Mouse (Mus musculus) frontal cortex, postnatal 14 days (tissue): ENCODE data around the gene Bhlha15.

Source experiments
- DNase-seq, 2 experiments: peaks; one replicate each; pipeline ENCODE4 v3.0.0; 2022; ENCODE audit warnings: low spot score in 2 of 2

Bhlha15 gene

DNA sequence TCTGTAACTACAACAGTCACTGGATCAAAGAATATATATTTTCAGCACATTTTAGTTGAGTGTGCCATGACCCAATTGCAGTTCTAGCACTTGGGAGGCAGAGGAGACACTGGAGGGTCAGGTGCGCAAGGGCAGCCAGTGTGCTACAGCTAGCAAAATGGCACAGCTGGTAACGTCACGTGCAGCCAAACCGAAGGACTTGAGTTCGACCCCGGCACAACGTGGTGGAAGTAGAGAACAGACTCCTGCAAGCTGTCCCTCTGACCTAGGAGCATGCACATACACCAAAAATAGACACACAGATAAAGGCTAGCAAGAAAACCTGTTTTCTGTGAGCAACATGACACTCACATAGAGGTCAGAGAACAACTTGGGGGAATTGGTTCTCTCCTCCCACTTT, 759 bp upstream of the Bhlha15 start:
- DNase-seq, result no peak

DNA sequence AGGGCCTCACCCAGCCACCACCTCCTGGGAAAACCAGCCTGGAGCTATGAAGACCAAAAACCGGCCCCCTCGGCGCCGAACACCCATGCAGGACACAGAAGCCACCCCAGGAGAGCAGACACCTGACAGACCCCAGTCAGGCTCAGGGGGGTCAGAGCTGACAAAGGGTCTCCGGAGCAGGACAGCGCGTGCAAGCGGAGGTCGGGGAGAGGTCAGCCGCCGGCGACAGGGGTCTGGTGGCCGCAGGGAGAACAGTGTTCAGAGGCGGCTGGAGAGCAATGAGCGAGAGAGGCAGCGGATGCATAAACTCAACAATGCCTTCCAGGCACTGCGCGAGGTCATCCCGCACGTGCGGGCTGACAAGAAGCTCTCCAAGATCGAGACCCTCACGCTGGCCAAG, 940 bp downstream of the Bhlha15 start:
- no peak for DNase-seq

DNA sequence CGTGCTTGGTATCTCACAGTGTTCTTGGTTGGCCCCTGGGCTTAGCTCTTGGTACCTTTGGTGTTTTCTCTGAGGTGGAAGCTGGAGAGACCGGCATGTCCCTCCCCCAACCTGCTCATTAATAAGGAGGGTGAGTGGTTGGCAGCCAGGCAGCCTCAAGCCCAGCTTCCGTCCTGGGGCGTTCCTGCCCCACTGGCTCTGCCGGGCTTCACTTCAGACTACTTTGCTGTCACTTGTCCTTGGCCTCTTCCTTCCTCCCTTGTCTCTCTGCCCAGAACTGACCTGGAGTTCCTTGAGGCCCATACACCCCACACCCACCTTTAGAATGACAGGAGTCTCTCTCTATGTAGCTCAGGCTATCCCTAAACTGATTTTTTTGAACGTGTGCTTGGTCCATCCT, 2.6 kb downstream of the Bhlha15 start:
- no peak for DNase-seq

DNA sequence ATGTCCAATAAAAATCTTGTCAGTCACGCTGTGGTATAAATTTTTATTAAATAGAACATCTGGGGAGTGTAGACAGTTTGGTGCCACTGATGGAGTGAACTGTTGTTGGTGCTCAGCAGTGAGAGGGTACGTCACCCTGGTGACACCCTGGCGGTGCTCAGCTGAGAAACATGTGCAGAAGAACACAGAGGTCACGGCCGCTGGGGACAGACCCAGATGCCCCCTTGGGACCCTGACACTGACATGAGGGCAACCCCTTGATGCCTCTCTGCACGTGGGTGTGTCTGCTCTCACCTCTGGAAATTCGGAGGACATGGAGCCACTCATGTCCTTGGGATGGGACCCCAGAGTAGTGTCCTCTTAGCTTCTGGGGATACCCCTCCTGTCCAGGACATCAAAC, 4.3 kb downstream of the Bhlha15 start:
- no peak for DNase-seq

DNA sequence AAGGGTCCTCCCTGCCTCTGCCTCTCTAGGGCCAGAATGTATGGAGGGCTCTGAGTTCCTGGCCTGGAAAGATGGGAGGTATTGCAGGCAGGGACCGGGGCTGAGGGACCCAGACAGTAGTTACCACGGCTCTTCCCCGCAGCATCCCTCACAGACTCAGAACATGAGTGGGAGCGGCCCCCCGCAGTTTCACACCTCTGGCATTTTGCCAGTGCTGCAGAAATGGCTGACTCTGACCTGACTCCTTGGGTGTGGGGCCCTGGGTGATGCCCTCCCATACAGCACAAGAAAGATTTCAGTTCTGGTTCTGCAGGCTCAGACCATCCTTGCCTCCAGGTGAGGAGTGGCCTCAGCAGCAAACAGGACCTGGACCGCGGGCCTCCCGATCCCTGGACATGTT, 5.5 kb downstream of the Bhlha15 start:
- DNase-seq, result no peak

DNA sequence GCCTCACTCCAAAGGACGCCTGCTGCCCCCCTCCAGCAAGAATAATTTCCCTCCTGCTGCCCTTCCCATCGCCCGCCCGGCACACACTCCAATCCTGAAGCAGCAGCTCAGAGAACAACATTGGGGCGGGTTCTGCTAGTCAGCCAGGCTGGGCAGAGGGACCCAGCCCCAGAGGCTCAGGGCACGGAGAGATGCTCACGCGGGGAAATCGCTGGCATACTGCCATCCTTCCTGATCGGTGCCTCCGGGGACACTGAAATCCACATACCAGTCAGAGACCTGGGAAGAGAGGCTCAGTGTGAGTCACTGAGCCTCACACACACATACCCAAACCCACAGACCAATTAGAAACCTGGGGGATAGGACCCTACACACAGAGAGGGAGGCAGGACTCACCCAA, 10.5 kb downstream of the Bhlha15 start:
- DNase-seq, result no peak

DNA sequence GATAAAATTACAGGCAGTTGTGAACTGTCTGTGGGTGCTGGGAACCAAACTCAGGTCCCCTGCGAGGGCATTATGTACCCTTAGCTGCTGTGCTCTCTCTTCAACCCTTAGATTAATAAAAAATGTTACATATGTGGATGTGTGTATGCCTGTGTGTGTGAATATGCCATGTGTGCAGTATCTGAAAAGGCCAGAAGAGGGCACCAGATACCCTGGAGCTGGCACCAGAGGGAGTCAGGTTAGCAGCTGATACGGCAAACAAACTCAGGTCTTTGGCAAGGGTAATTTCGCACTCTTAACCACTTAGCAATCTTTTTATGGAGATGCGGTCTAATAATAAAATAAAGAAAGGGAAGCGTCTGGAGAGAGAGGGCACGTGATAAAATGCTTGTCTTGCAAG, 12.3 kb downstream of the Bhlha15 start:
- no peak for DNase-seq

DNA sequence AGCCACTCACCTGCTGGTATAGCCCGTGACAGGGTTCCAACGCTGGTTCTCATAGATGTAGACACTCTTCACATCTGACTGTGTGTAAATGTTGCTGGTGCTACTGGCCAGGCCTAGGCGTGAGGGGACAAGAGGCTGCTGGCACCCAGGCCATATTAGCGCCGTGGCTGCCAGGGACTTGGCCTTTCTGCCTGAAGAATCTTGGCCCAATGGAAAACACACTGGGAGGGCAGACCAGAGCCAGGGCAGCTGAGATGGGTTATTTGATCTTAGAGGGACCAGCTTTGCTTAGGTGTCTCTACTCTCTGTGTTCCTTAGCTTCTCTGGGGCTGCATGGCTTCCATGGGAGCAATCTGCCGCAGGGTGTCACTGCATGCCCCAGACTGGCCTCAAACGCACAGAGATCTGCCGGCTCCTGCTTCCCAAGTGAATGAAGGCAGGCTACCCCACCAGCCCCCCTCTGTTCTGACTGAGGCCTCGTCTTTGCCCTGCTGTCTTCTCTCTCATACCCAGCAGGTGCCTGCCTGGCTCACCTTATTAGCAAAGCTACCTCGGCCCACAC, 13.4 kb downstream of the Bhlha15 start:
- DNase-seq, result no peak

DNA sequence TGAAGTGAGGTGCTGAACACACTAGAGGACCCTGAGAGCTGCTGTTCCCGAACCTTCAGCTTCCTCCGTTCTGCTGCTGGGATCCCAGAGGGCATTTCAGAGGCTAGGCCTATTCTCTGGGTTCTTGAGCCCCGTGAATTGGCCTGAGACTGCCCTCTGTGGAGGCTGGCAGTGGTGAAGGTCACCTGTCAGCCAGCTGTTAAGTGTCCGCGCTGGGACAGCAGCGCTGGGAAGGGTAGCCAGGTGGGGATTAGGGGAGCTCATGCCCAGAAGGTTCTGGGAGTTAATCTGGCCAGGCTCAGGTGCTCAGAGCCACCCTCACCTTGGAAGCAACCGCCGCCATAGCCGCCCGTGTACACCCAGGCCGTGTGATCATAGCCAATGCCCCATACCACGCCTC, 14.2 kb downstream of the Bhlha15 start:
- DNase-seq, result no peak

DNA sequence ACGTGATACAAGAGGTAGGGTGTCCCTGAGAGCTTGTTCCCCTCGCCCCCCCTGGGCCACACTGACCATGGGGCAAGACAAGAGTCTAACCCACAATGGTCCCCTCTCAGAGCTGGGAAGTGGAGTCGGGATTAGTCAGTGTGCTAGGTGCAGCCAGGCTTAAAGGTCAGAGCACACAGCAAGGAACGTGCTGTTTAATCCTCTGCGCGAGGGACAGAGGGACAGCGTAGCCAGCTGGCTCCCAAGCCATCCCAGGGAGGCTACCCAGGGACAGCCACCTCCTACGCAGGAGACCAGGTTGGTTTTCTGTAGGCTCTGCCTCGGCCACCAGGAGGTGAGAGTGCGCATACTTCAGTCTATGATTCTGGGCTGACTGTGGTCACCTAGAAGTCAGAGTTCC, 14.8 kb downstream of the Bhlha15 start:
- DNase-seq, result no peak

DNA sequence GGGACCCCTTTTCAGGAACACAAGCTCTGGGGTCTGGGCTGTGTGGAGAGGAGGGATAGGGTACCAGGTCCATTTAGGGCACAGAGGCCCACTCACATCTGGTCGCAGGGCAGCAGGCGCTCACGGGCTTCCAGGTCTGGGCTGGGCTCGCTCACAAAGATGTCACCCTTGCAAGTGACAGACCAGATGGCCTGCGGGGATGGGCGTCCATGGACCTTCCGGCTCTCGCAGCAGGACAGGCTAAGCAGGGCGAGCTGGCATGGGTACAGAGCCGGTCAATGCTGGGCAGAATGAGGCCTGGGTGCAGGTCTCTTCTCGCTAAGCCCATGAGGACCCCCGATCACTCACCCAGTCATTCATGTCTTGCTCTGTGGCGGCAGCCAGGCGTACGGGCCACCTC, 16.0 kb downstream of the Bhlha15 start:
- no peak for DNase-seq

DNA sequence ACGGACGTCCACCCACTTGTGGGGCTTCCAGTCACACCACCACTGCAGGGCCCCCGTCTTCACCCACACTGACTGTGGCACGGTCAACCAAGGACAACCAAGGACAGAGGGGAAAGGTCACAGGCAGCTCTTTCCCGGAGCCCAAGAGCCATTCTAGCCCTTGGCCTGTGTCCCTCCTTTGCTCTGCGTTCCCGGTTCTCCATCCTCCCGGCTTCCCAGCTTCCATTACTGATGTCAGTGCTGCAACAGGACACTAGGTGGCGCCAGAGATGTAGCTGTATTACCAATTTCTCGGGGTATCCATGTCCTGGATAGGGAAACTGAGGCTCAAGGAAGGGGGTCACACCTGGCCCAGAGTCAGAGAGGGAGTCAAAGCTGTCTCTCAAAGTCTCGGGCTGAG, 17.4 kb downstream of the Bhlha15 start:
- no peak for DNase-seq

DNA sequence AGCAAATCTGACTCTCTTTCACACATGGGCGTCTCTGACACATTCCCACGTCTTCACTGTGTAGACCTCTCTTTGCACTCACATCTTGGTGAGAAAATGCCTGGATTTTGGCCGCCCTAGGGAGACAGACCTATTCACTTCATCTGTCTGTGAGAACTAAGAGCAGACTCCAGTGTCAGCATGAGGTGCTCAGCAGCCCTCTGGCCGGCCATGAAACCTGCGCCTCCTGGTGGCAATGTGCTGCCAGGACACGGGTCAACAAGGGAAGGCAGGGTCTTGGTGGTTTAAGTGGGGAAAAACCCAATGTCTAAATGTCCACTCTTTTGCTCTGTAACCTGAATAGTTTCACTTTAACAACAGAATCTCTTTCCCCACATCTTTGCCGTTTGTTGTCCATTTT, 24.4 kb downstream of the Bhlha15 start:
- no peak for DNase-seq

DNA sequence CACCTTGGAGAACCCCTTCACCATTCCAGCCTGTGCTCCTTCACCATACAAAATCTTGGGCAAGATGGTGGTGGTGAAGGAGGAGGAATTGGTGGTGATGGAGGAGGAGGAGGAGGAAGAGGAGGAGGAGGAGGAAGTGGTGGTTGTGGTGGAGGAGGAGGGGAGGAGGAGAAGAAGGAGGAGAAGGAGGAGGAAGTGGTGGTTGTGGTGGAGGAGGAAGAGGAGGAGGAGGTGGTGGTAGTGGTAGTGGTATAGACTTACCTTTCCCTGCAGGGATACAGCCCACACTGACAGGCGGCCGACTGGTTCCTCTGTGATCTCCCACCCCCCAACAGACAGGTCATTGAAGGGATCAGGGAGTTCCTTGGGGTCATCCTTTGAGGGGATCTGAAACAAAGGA, 25.9 kb downstream of the Bhlha15 start:
- no peak for DNase-seq

DNA sequence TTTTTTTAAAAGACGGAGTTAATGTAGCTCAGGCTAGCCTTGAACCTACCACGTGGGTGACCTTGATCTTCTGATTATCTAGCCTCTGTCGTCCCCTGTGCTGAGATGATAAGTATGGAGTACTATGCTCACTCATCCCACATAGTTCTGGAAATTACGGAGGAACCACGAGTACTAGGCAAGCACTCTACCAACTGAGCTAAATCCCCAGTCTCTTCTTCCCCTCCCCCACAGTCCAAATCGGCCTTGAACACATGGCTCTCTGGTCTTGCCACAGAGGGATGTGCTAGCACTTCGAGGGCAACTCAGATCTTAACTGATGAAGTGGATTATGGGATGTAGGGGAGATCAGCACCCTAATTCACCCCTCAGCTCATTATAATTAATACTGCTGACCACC, 28.0 kb downstream of the Bhlha15 start:
- DNase-seq, result no peak

DNA sequence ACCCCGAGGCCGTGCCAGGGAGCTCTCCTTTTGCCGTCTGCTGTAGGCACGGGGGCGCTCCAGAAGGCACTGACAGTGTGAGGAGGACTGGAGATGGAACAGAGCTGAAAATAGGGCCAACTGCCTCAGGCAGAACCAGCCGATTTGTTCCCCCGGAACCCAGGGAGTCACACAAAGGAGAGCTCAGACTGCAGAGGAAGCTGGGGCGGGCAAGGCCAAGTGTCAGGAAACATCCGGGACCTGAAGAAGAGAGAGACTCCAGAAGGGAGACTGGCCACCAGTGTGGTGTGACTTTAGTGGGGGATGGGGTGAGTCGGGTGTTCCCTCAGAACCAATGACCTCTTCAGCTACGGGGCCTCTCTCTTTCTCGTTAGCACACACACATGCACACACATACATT, 29.2 kb downstream of the Bhlha15 start:
- no peak for DNase-seq

DNA sequence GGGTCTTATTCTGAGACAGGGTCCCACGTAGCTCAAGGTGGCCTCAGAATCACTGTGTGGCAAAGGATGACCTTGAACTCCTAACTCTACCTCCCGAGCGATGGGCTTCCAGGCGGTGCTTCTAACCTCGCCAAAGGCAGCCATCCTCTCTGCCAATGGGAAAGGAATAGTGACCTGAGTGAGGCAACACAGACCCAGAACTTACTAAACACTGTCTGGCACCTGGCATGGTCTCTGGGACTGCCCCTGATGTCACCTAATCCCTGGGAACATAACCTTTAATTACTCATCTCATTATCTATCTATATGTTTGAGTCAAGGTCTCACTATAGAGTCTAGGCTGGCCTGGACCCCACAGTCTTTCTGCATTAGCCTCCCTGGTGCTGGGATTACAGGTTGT, 29.9 kb downstream of the Bhlha15 start:
- DNase-seq, result no peak

DNA sequence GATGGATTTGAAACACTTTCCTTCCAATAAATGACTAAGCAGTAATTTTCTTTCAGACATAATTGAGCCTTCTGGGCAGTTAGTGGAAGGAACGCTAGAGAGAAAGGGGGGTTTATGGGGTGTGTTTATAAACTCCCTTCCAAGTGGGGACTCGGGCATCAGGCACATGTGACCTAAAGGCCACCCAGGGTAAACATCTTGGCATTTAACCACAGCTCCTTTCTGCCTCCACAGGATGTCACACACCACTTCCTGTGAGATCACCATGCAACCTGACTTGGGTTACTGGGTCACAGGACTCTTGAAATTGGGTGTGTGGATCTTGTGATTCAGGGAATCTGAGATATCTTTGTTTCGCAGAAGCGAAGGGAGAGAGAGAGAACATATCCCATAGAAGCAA, 31.2 kb downstream of the Bhlha15 start:
- no peak for DNase-seq

DNA sequence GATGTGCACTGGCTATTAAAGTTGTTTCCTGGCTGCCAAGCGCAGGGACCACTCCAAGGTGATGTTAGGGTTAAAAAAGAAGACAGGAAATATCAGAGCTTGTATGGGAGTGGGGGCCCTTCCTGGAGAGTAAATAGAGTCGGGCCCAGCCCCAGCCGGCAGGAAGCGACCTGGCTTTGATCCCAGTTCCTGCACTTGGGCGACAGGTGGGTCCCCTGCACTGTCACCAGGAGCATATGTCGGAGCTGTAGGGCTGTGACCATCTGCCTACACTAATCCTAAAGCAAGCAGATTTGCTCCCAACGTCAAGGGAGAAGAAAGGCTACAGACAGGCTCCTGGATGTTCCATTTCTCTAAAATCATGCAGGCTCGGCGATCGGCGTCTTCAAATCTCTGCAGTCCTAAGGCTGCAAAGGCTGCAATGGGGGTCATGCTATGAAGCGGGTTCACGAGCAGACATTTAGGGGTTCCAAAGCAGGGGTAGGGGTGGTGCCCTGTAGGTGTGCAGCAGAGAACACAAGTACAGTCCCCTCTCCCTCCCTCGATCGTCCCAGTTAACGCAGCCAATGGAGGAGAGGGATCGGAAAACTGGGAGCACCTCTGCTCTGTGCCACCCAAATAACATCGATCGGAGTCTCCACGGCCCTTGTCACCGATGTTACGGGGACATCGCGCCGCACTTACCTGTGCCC, 32.9 kb downstream of the Bhlha15 start:
- no peak for DNase-seq

DNA sequence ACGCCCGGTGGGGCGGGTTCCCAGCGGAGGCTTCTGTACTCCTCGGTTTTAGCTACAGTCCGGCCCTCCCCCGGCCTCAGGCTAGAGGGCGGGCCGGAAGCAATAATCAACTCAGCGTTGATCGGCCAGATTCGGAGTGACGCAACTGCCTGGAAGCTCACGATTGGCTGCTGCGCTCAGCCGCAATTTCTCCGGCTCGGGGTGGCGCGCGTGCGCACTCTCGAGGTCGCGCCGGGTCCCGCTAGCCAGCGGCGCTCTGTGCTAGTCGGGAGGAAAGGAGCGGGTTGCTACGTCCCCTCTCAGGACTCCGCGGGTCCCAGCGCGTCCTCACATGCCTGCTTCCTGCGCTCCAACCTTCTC, 33.4 kb downstream of the Bhlha15 start, which contains the start of gene Tecpr1:
TSS of gene Tecpr1 (minus strand) at position 113 of the 360 bp plus-strand sequence.
- DNase-seq, result peak; percentile 89 to 93

DNA sequence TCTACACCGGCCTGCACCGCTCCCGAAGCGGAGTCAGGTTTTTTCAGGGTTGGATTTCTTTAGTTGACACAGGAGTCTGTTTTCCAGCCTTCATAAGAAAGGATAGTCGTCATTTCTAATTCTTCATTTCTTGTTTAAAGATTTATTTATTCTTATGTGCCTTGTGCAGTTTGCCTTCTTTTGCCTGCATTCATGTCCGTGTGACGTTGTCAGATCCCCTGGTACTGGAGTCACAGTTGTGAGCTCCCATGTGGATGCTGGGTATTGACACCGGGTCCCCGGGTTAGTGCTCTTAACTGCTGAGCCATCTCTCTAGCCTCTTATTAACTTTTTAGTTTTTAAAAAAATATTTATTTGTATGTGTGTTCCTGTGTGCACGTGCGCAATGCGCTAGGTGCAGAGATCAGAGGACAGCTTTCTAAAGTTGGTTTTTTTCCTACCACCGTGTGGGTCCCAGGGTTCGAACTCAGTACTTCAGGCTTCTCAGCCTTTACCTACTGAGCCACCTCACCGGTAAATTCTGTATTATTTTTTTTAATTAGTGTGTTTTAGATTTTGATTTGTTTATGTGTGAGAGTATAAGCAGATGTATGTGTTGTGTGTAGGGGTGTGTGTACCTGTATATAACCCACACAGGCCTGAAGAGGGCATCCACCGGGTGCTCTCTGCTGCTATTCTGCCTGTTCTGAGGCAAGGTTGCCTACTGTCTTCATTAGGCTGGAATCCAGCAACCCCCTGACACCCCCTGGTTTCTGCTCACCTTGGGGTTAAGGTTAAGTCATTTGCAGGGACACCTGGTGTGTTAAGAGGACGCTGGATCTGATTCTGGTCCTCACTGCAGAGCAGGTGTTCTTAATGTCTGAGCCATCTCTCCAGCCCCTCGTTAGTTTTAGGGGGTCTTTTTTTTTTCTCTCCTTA, 34.1 kb downstream of the Bhlha15 start:
- no peak for DNase-seq

DNA sequence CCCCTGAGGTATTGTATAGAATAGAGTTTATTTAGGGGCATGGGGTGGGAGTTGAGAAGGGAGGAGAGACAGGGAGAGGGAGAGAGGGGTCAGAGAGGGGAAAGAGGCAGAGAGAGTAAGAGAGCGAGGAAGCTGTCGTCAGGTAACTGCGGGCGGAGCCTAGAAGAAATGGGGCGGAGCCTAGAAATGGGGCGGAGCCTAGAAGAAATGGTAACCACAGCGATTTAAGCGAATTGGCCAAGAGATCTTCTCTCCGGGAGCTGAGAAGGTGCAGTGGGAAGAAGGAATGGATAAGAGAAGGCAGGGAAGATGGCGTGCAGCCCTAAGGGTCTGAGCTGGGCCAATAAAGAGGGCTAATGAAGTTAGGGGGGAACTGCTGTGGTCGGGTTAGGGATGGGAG, 36.1 kb downstream of the Bhlha15 start:
- DNase-seq, result no peak

DNA sequence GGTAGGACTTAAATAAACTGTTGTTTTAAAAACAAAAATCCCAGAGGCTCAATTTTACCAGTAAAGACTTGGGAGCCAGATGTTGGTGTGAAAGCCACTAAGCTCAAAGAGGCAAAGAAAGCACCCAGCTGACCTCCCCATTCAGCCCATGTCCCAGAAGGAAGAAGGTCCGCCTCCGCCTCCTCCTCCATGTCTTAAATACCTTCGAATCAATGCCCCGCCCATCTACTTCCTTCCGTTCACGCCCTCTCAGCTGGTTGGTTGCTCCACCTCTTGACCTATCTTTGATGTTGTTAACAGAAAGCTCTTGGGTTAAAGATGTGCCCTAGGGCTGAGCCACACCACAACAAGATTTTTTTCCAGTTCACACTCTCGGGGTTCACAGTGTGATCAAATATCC, 40.1 kb downstream of the Bhlha15 start:
- DNase-seq, result no peak
